Mouse (Mus musculus) forebrain, postnatal 0 days (tissue): ENCODE results near the gene Tmem251. TPM values are rescaled to one million over a fixed set of nuclear protein-coding genes. Genes with fewer than 3 reads are reported as not detected.
A peak's percentile ranks its signal among the peaks of the same experiment; 100 is the strongest.

Source experiments
- ATAC-seq: fragments of 200-750 bp; cut with Nextera tagmentation; 2 replicates; pipeline ENCODE4 v1.8.0; 2017; ENCODE audit warnings: mild to moderate bottlenecking, moderate library complexity
- DNase-seq: peaks from one replicate; pipeline ENCODE4 v3.0.0-alpha.2; 2015
- H3K27ac ChIP-seq: fragments of 300-500 bp; sonication (generic); 2 replicates; pipeline ENCODE4 v1.5.1; 2014; ENCODE audit warnings: low read depth, mild to moderate bottlenecking, antibody characterized with exemption, low read length, moderate library complexity, mixed read lengths
- H3K27me3 ChIP-seq: fragments of 300-500 bp; sonication (generic); 2 replicates; pipeline ENCODE4 v1.6.1; 2014; ENCODE audit warnings: mild to moderate bottlenecking, low read length, mixed read lengths; ENCODE audit not compliant: insufficient read depth
- H3K36me3 ChIP-seq: fragments of 300-500 bp; sonication (generic); 2 replicates; pipeline ENCODE4 v1.6.1; 2014; ENCODE audit warnings: mild to moderate bottlenecking, moderate library complexity; ENCODE audit not compliant: insufficient read depth
- H3K4me1 ChIP-seq: fragments of 300-500 bp; sonication (generic); 2 replicates; pipeline ENCODE4 v1.6.1; 2014; ENCODE audit warnings: antibody characterized with exemption; ENCODE audit not compliant: insufficient read depth
- H3K4me2 ChIP-seq: fragments of 300-500 bp; sonication (generic); 2 replicates; pipeline ENCODE4 v1.6.1; 2014; ENCODE audit warnings: low read depth, mild to moderate bottlenecking, moderate library complexity
- H3K4me3 ChIP-seq: fragments of 300-500 bp; sonication (generic); 2 replicates; pipeline ENCODE4 v1.5.1; 2014; ENCODE audit warnings: low read depth, low read length, mixed read lengths
- H3K9ac ChIP-seq: fragments of 300-500 bp; sonication (generic); 2 replicates; pipeline ENCODE4 v1.6.1; 2014; ENCODE audit warnings: mild to moderate bottlenecking
- H3K9me3 ChIP-seq: fragments of 300-500 bp; sonication (generic); 2 replicates; pipeline ENCODE4 v1.6.1; 2016; ENCODE audit warnings: low read length
- CTCF ChIP-seq: sonication (generic); IDR thresholded peaks from 2 replicates; pipeline ENCODE4 v1.5.1; 2016; ENCODE audit warnings: antibody characterized with exemption, control low read depth, low read depth
- WGBS: fragments of 180-500 bp; shearing (Covaris S2); extraction: QIAGEN DNeasy Blood & Tissue Kit; methylation state at CpG from one replicate; pipeline ENCODE4 v1.1.7; 2014; 5-methylcytosine and 5-hydroxymethylcytosine counted together
- polyA plus RNA-seq: library from polyadenylated mRNA; unstranded; fragments of >200 nt; fragmentation: Nextera tagmentation; extraction: Ambion mirVana; gene quantifications from 2 replicates; pipeline ENCODE4 v1.2.1, GENCODE M21; 2015
- total RNA-seq: library from RNA; depleted of rRNA; stranded (reverse); fragments of >200 nt; gene quantifications from 2 replicates; pipeline ENCODE4 v1.2.3, GENCODE M21; 2014

Gene Tmem251
- total and polyA plus RNA-seq, 2 experiments from 2014 or later: 6.0 to 12.9 TPM

- no peak for TF ChIP-seq CTCF
- no peak overlapping the region for H3K4me2 ChIP-seq
- no peaks in the 10 kb centered on the region for H3K9me3 ChIP-seq
- H3K4me3 ChIP-seq: no peak overlapping the region
- no peaks in the 10 kb centered on the region for H3K27me3 ChIP-seq
- 70% methylated on average over 8 of the region's 8 CpGs for WGBS
- no peak for DNase-seq
- ATAC-seq: no peak
- peaks cover 7% of the 10 kb centered on the region; the same call in 1 of the 2 replicates for H3K4me1 ChIP-seq
- no peak overlapping the region for H3K27ac ChIP-seq
- H3K36me3 ChIP-seq: no peaks in the 10 kb centered on the region
- H3K9ac ChIP-seq: no peak overlapping the region
These were observed 20.6 kb upstream of the Tmem251 start for GRCm38 (mm10) chr12:102722966-102723365.

GRCm38 (mm10) chr12:102723861-102724260, 19.7 kb upstream of the Tmem251 start:
- Histone ChIP-seq H3K4me3 (no peak overlapping the region), H3K4me2 (no peak overlapping the region), H3K9me3 (no peaks in the 10 kb centered on the region), H3K27ac (peak overlapping the region; percentile 66), H3K9ac (no peak overlapping the region), H3K27me3 (no peaks in the 10 kb centered on the region), H3K4me1 (peaks cover 7% of the 10 kb centered on the region; the same call in 1 of the 2 replicates), H3K36me3 (no peaks in the 10 kb centered on the region)
- TF ChIP-seq CTCF: no peak
- peak; percentile 78 for ATAC-seq
- DNase-seq: peak; percentile 62
- 44% methylated on average over 6 of the region's 6 CpGs for WGBS

- Histone ChIP-seq H3K9ac (no peak overlapping the region), H3K27ac (no peak overlapping the region), H3K4me2 (no peak overlapping the region), H3K4me1 (peaks cover 7% of the 10 kb centered on the region), H3K9me3 (no peaks in the 10 kb centered on the region), H3K36me3 (no peaks in the 10 kb centered on the region), H3K4me3 (no peak overlapping the region), H3K27me3 (no peaks in the 10 kb centered on the region)
- DNase-seq (no peak), ATAC-seq (no peak)
- 89% methylated on average over 6 of the region's 6 CpGs for WGBS
- no peak for TF ChIP-seq CTCF
These were observed 18.4 kb upstream of the Tmem251 start for GRCm38 (mm10) chr12:102725146-102725545.

- Histone ChIP-seq H3K36me3 (no peaks in the 10 kb centered on the region), H3K4me1 (peaks cover 14% of the 10 kb centered on the region), H3K9me3 (no peaks in the 10 kb centered on the region), H3K27ac (no peak overlapping the region), H3K4me2 (no peak overlapping the region), H3K27me3 (no peaks in the 10 kb centered on the region), H3K4me3 (no peak overlapping the region), H3K9ac (no peak overlapping the region)
- TF ChIP-seq CTCF: no peak
- peak; percentile 21 for DNase-seq
- WGBS: 63% methylated on average over 7 of the region's 7 CpGs
- no peak for ATAC-seq
These were observed 17.8 kb upstream of the Tmem251 start for GRCm38 (mm10) chr12:102725761-102726175.

GRCm38 (mm10) chr12:102729855-102730797, 13.4 kb upstream of the Tmem251 start:
- Histone ChIP-seq H3K27ac (peak overlapping the region; percentile 83), H3K4me1 (peaks cover 16% of the 10 kb centered on the region), H3K9ac (peak overlapping the region; percentile 33; the same call in 1 of the 2 replicates), H3K9me3 (no peaks in the 10 kb centered on the region), H3K36me3 (no peaks in the 10 kb centered on the region), H3K4me3 (no peak overlapping the region), H3K27me3 (no peaks in the 10 kb centered on the region), H3K4me2 (peak overlapping the region; percentile 39)
- peak; percentile 98 for ATAC-seq
- no peak for TF ChIP-seq CTCF
- peak; percentile 94 for DNase-seq
- WGBS: 30% methylated on average over 26 of the region's 26 CpGs

GRCm38 (mm10) chr12:102730798-102731619, 12.6 kb upstream of the Tmem251 start:
- ATAC-seq (peak; percentile 52; the same call in 1 of the 2 replicates), DNase-seq (peak; percentile 67)
- Histone ChIP-seq H3K4me2 (peak overlapping the region; percentile 39), H3K4me3 (no peak overlapping the region), H3K9ac (peak overlapping the region; percentile 33; the same call in 1 of the 2 replicates), H3K27ac (peak overlapping the region; percentile 83), H3K36me3 (no peaks in the 10 kb centered on the region), H3K27me3 (no peaks in the 10 kb centered on the region), H3K4me1 (peaks cover 16% of the 10 kb centered on the region), H3K9me3 (no peaks in the 10 kb centered on the region)
- WGBS: 12% methylated on average over 16 of the region's 16 CpGs
- no peak for TF ChIP-seq CTCF
